Mouse (Mus musculus) liver, adult 2 months (tissue): ENCODE results near the gene Cyb5rl. TPM values are rescaled to one million over a fixed set of nuclear protein-coding genes. Genes with fewer than 3 reads are reported as not detected.
"Not testable (repeated sequence)": the region's sequence is repeated elsewhere in the genome, so short reads cannot be mapped to it uniquely, and the experiment has no call there.

Source experiments
- DNase-seq: peaks from one replicate; pipeline ENCODE4 v3.0.0-alpha.2; 2011; ENCODE audit warnings: low read depth, low spot score; ENCODE audit errors: extremely low read depth
- H3K27ac ChIP-seq: fragments of 200-500 bp; replicated peaks from 2 replicates; pipeline ENCODE4 v1.5.1; 2012; ENCODE audit warnings: low read depth, mild to moderate bottlenecking, control low read depth, inconsistent platforms, low read length; ENCODE audit not compliant: insufficient read depth
- H3K27me3 ChIP-seq: fragments of 200-500 bp; 2 replicates; pipeline ENCODE4 v1.6.1; 2012; ENCODE audit warnings: mild to moderate bottlenecking, moderate library complexity, low read length, inconsistent platforms; ENCODE audit not compliant: control insufficient read depth, insufficient read depth
- H3K36me3 ChIP-seq: fragments of 200-500 bp; 2 replicates; pipeline ENCODE4 v1.6.1; 2012; ENCODE audit warnings: low read length, inconsistent platforms; ENCODE audit not compliant: control insufficient read depth, insufficient read depth
- H3K4me1 ChIP-seq: fragments of 200-500 bp; 2 replicates; pipeline ENCODE4 v1.6.1; 2011; ENCODE audit warnings: low read length; ENCODE audit not compliant: control insufficient read depth, insufficient read depth
- H3K4me3 ChIP-seq: fragments of 200-500 bp; 2 replicates; pipeline ENCODE4 v1.5.1; 2011; ENCODE audit warnings: low read depth, mild to moderate bottlenecking, control low read depth, low read length, moderate library complexity; ENCODE audit not compliant: insufficient read depth
- H3K79me2 ChIP-seq: fragments of 200-500 bp; 2 replicates; pipeline ENCODE4 v1.6.1; 2012; ENCODE audit warnings: inconsistent platforms, mild to moderate bottlenecking, low read length, moderate library complexity; ENCODE audit not compliant: control insufficient read depth, insufficient read depth
- H3K9ac ChIP-seq: fragments of 200-500 bp; 2 replicates; pipeline ENCODE4 v1.6.1; 2012; ENCODE audit warnings: low read depth, mild to moderate bottlenecking, control low read depth, inconsistent platforms, low read length
- CTCF ChIP-seq: fragments of 200-500 bp; IDR thresholded peaks from 2 replicates; pipeline ENCODE4 v1.5.1; 2011; ENCODE audit warnings: low read depth, low read length, control low read depth
- POLR2A ChIP-seq: fragments of 200-500 bp; IDR thresholded peaks from 2 replicates; pipeline ENCODE4 v1.6.1; 2011; ENCODE audit warnings: low read length, control low read depth; ENCODE audit not compliant: insufficient read depth; ENCODE audit errors: extremely low read depth
- WGBS: fragments of 180-500 bp; shearing (Covaris S2); methylation state at CpG from one replicate; pipeline ENCODE4 v1.1.7; 2018; 5-methylcytosine and 5-hydroxymethylcytosine counted together
- polyA plus RNA-seq: library from polyadenylated mRNA; depleted of rRNA; stranded (reverse); fragments of >200 nt; gene quantifications from 2 replicates; pipeline ENCODE4 v1.2.3, GENCODE M21; 2012
- total RNA-seq: library from RNA; depleted of rRNA; stranded (reverse); fragments of >200 nt; gene quantifications from 2 replicates; pipeline ENCODE4 v1.2.3, GENCODE M21; 2014

The Cyb5rl gene
- total and polyA plus RNA-seq, 2 experiments: 9.8 to 11.0 TPM

- Histone ChIP-seq H3K79me2 (no peaks in the 10 kb centered on the region), H3K27ac (no peak overlapping the region)
These were observed 32.2 kb downstream of the Cyb5rl start for GRCm38 (mm10) chr4:107098791-107099525.

DNA sequence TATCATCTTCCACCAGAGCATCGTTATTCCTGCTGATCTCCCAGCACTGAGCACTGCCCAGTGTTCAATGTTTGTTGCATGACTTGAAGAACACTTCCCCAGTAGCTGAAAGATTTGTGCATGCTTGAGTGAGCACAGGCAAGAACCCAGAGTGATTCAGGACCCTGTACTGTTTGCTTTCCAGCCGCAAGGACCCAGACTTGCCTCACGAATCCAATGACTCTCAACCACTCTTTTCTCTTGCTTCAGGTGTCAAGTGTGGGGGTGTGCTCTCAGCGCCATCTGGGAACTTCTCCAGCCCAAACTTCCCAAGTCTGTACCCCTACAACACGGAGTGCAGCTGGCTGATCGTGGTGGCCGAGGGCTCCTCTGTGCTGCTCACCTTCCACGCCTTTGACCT, 35.4 kb downstream of the Cyb5rl start:
- no peak overlapping the region for H3K27ac ChIP-seq
- H3K79me2 ChIP-seq: no peaks in the 10 kb centered on the region
- H3K27me3 ChIP-seq: no peaks in the 10 kb centered on the region
- H3K9ac ChIP-seq: no peak overlapping the region
- no peaks in the 10 kb centered on the region for H3K4me1 ChIP-seq
- no peaks in the 10 kb centered on the region for H3K36me3 ChIP-seq
- H3K4me3 ChIP-seq: no peak overlapping the region
- TF ChIP-seq POLR2A (no peak), CTCF (no peak)
- WGBS: 81% methylated on average over 8 of the region's 8 CpGs
- DNase-seq: no peak

More at GRCm38 (mm10) chr4:107098791-107099525, 32.2 kb downstream of the Cyb5rl start:
- H3K9ac ChIP-seq: no peak overlapping the region
- no peaks in the 10 kb centered on the region for H3K4me1 ChIP-seq
- no peak overlapping the region for H3K4me3 ChIP-seq
- H3K27me3 ChIP-seq: no peaks in the 10 kb centered on the region
- no peaks in the 10 kb centered on the region for H3K36me3 ChIP-seq
- DNase-seq: no peak
- 87% methylated on average over 17 of the region's 17 CpGs for WGBS
- TF ChIP-seq POLR2A: no peak
- TF ChIP-seq CTCF: no peak

DNA sequence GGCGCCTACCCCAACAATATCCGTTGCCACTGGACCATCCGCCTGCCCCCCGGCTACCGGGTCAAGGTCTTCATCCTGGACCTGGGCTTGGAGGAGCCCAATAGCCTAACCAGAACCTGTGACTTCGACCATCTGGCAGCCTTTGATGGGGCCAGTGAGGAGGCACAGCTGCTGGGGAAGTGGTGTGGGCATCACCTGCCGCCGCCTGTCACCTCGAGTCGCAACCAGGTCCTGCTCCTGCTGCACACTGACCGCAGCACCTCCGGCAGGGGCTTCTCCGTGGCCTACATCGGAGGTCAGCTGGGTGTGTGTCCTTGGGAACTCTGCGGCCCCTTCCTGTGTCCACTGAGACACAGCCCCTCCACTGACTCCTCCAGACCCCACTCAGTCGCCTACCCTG, 40.0 kb downstream of the Cyb5rl start:
- no peaks in the 10 kb centered on the region for H3K79me2 ChIP-seq
- 91% methylated on average over 16 of the region's 16 CpGs for WGBS
- H3K9ac ChIP-seq: no peak overlapping the region
- no peak for DNase-seq
- no peak overlapping the region for H3K27ac ChIP-seq
- TF ChIP-seq POLR2A (no peak), CTCF (no peak)
- H3K27me3 ChIP-seq: no peaks in the 10 kb centered on the region
- no peaks in the 10 kb centered on the region for H3K36me3 ChIP-seq
- H3K4me3 ChIP-seq: no peak overlapping the region
- no peaks in the 10 kb centered on the region for H3K4me1 ChIP-seq

GRCm38 (mm10) chr4:107108291-107108731, 41.5 kb downstream of the Cyb5rl start:
- no peak overlapping the region for H3K9ac ChIP-seq
- no peak overlapping the region for H3K27ac ChIP-seq
- no peak overlapping the region for H3K4me3 ChIP-seq
- TF ChIP-seq POLR2A: no peak
- no peak for TF ChIP-seq CTCF
- H3K79me2 ChIP-seq: no peaks in the 10 kb centered on the region
- WGBS: 59% methylated on average over 13 of the region's 13 CpGs
- no peaks in the 10 kb centered on the region for H3K27me3 ChIP-seq
- H3K4me1 ChIP-seq: no peaks in the 10 kb centered on the region
- no peaks in the 10 kb centered on the region for H3K36me3 ChIP-seq
- DNase-seq: no peak

GRCm38 (mm10) chr4:107109181-107109580, 42.4 kb downstream of the Cyb5rl start:
- H3K27ac ChIP-seq, H3K36me3 ChIP-seq, H3K4me3 ChIP-seq, H3K27me3 ChIP-seq, H3K79me2 ChIP-seq, H3K4me1 ChIP-seq, DNase-seq, H3K9ac ChIP-seq: not testable (repeated sequence)
- WGBS: 82% methylated on average over 6 of the region's 6 CpGs

- no peak overlapping the region for H3K27ac ChIP-seq
- H3K4me1 ChIP-seq: peaks cover 8% of the 10 kb centered on the region
- H3K36me3 ChIP-seq: no peaks in the 10 kb centered on the region
- no peak overlapping the region for H3K4me3 ChIP-seq
- no peaks in the 10 kb centered on the region for H3K79me2 ChIP-seq
- no peak overlapping the region for H3K9ac ChIP-seq
- DNase-seq: no peak
- no peaks in the 10 kb centered on the region for H3K27me3 ChIP-seq
- TF ChIP-seq POLR2A: no peak
- no peak for TF ChIP-seq CTCF
- WGBS: 62% methylated on average over 8 of the region's 8 CpGs
These were observed 47.5 kb downstream of the Cyb5rl start for GRCm38 (mm10) chr4:107114278-107114677.
